Mouse (Mus musculus): ENCODE results near the gene Arl15. TPM values are rescaled to one million over a fixed set of nuclear protein-coding genes. Genes with fewer than 3 reads are reported as not detected.
A peak's percentile ranks its signal among the peaks of the same experiment; 100 is the strongest.

Gene Arl15
- polyA plus RNA-seq, 1 experiment from 2014 or later: 9.5 TPM

DNA sequence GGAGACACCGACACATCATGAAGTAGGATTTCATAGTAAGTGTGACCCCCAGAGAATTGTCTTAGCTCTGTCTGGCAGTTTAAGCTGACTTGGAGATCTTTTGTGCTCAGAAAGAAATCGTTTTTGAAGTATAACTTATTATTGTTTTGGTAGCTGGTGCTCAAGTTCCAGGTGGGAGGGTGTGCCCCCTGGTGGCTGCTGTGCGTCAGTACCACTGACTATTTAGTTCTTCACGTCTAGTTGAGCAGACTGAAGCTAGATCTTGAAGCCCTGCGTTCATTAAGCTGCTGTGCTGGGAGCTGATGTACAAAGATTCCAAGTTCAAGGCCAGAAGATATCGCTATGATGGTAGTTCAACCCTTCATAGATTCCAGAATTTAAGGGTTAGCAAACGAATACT lies 71.5 kb downstream of the Arl15 start:
- no peaks in the 10 kb centered on the region for H3K9me3 ChIP-seq (ENCODE audit: control insufficient read depth, low read length)
- 41% methylated on average over 7 of the region's 7 CpGs for WGBS
- no peak overlapping the region for H3K4me2 ChIP-seq (ENCODE audit: low read depth)
- H3K4me1 ChIP-seq (ENCODE audit: control insufficient read depth, insufficient read depth, low read length): no peaks in the 10 kb centered on the region
- DNase-seq (ENCODE audit: low spot score): peak; percentile 60
- H3K27me3 ChIP-seq (ENCODE audit: control insufficient read depth, insufficient read depth, low read length): no peaks in the 10 kb centered on the region
- H3K27ac ChIP-seq (ENCODE audit: low read depth, low read length): no peak overlapping the region
- H3K36me3 ChIP-seq (ENCODE audit: control insufficient read depth, insufficient read depth, low read length): no peaks in the 10 kb centered on the region
- ATAC-seq (ENCODE audit: insufficient read depth, low FRiP score, low TSS enrichment): no peak
- H3K4me3 ChIP-seq (ENCODE audit: low read depth, low read length): no peak overlapping the region
- H3K9ac ChIP-seq (ENCODE audit: low read length): no peak overlapping the region

DNA sequence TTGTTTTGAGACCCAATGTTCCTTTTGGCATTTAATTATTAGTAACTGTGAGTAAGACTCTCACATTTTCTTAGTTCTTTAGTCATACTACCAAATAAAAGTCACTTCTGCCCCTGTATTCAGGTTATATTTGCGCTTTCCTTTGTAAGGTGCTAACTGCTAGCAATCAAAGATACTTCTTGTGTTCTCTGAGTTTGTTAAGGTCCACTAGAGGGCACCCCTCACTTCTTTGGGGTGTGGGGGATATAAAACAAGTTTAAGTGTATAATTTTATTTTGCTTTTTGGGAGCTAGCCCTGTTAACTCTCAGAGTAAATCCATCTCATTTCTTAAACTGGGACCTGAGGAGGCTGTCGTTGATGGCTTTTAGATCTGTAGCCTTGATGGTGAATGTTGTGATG lies 73.4 kb downstream of the Arl15 start:
- H3K4me1 ChIP-seq (ENCODE audit: control insufficient read depth, insufficient read depth, low read length): no peaks in the 10 kb centered on the region
- H3K27me3 ChIP-seq (ENCODE audit: control insufficient read depth, insufficient read depth, low read length): no peaks in the 10 kb centered on the region
- no peaks in the 10 kb centered on the region for H3K36me3 ChIP-seq (ENCODE audit: control insufficient read depth, insufficient read depth, low read length)
- ATAC-seq (ENCODE audit: insufficient read depth, low FRiP score, low TSS enrichment) (no peak), DNase-seq (ENCODE audit: low spot score) (no peak)
- H3K27ac ChIP-seq (ENCODE audit: low read depth, low read length): no peak overlapping the region
- no peaks in the 10 kb centered on the region for H3K9me3 ChIP-seq (ENCODE audit: control insufficient read depth, low read length)
- WGBS: 94% methylated on average over 2 of the region's 2 CpGs
- H3K9ac ChIP-seq (ENCODE audit: low read length): no peak overlapping the region
- H3K4me3 ChIP-seq (ENCODE audit: low read depth, low read length): no peak overlapping the region
- no peak overlapping the region for H3K4me2 ChIP-seq (ENCODE audit: low read depth)

DNA sequence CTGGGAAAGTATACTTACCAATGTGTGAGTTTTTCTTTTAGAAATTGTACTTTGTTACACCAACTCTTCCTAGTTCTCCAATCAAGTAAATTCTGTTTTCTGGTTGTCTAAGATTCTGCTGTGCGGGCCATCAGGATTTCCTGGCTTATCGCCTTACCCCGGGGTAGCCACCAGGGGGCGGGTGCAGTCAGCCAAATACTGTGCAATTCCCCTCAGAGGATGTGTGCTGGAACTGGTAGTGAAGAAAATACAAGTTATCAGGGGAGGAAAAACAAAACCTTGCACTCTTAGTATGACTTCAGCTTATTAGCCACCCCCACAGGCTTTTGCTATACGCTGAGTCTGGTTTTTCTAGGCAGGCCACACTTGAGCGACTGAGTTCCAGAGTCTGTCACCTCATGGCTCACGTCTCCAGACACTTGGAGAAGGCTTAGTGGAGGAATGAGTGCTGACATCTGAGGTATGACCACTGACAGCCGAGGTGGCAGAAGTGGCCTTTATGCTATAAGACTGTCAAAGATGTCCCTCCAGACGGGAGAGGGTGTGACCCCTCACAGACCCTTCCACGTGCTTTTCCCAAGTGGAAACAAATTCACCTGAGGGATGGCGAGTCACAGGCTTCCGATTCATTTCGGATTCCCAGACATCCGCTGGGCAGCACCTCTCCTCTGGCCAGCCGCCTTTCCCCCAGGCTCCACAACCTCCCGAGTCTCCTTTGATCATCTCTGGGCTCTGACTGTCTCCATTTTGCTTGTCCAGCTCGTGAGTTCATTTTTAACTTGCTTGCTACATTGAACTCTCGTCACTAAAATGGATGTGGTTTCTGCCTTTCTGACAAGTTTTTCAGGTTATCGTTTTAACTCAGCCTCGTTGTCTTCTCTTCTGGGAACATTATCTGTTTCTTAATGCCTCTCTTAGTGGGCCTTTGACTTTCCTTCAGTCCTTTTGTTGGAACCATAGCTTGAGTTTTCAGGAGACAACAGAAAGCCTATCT lies 75.2 kb downstream of the Arl15 start:
- Histone ChIP-seq H3K4me2 (ENCODE audit: low read depth) (no peak overlapping the region), H3K27me3 (ENCODE audit: control insufficient read depth, insufficient read depth, low read length) (no peaks in the 10 kb centered on the region), H3K4me3 (ENCODE audit: low read depth, low read length) (no peak overlapping the region), H3K4me1 (ENCODE audit: control insufficient read depth, insufficient read depth, low read length) (no peaks in the 10 kb centered on the region), H3K9me3 (ENCODE audit: control insufficient read depth, low read length) (no peaks in the 10 kb centered on the region), H3K9ac (ENCODE audit: low read length) (no peak overlapping the region), H3K27ac (ENCODE audit: low read depth, low read length) (no peak overlapping the region), H3K36me3 (ENCODE audit: control insufficient read depth, insufficient read depth, low read length) (no peaks in the 10 kb centered on the region)
- peak; percentile 56 for DNase-seq (ENCODE audit: low spot score)
- ATAC-seq (ENCODE audit: insufficient read depth, low FRiP score, low TSS enrichment): peak; percentile 52; the same call in 1 of the 2 replicates
- WGBS: 72% methylated on average over 20 of the region's 20 CpGs

DNA sequence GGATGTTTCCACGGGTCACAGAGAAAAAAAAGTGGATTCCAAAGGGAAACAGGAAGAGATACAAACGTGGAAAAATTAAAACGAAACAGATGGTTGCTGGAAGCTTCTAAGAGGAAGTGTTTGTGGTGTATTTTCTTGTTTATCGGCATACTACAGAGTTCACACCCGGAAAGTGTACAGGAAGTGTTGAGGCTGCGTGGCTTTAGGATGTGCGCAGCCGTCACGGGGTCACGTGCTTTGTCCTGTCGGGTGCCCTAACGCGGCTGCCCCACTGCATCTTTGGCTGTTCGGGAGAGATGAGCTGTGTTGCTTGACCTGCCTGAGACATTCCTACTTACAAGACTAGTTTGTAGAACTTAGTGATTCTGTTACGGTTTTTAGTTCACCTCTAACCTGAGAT lies 76.1 kb downstream of the Arl15 start:
- Histone ChIP-seq H3K27ac (ENCODE audit: low read depth, low read length) (no peak overlapping the region), H3K4me2 (ENCODE audit: low read depth) (no peak overlapping the region), H3K36me3 (ENCODE audit: control insufficient read depth, insufficient read depth, low read length) (no peaks in the 10 kb centered on the region), H3K4me1 (ENCODE audit: control insufficient read depth, insufficient read depth, low read length) (no peaks in the 10 kb centered on the region), H3K9me3 (ENCODE audit: control insufficient read depth, low read length) (no peaks in the 10 kb centered on the region), H3K27me3 (ENCODE audit: control insufficient read depth, insufficient read depth, low read length) (no peaks in the 10 kb centered on the region), H3K9ac (ENCODE audit: low read length) (no peak overlapping the region), H3K4me3 (ENCODE audit: low read depth, low read length) (no peak overlapping the region)
- ATAC-seq (ENCODE audit: insufficient read depth, low FRiP score, low TSS enrichment) (no peak), DNase-seq (ENCODE audit: low spot score) (no peak)
- 89% methylated on average over 15 of the region's 15 CpGs for WGBS

DNA sequence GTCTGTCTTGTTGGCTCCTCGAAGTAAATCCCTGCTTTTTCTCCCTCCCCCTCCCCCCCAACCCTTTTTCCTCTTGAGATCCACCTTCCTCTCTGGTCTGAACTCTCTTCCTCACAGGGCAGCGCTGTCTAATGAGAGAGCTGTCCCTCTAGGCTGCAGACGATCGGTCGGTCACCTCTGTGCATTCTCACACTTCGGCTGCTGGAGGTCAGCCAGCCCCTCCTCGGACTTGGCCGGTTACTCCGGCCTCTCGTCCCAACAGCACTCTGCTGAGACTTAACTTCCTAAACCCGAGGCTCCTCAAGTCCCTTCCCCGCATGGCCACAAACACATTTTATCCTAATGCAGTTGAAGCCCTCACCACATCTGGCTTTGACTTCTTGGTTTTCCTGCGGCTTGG lies 77.5 kb downstream of the Arl15 start:
- H3K4me1 ChIP-seq (ENCODE audit: control insufficient read depth, insufficient read depth, low read length): no peaks in the 10 kb centered on the region
- ATAC-seq (ENCODE audit: insufficient read depth, low FRiP score, low TSS enrichment) (no peak), DNase-seq (ENCODE audit: low spot score) (no peak)
- H3K27ac ChIP-seq (ENCODE audit: low read depth, low read length): no peak overlapping the region
- H3K4me2 ChIP-seq (ENCODE audit: low read depth): no peak overlapping the region
- no peak overlapping the region for H3K4me3 ChIP-seq (ENCODE audit: low read depth, low read length)
- H3K9ac ChIP-seq (ENCODE audit: low read length): no peak overlapping the region
- H3K9me3 ChIP-seq (ENCODE audit: control insufficient read depth, low read length): no peaks in the 10 kb centered on the region
- H3K36me3 ChIP-seq (ENCODE audit: control insufficient read depth, insufficient read depth, low read length): no peaks in the 10 kb centered on the region
- no peaks in the 10 kb centered on the region for H3K27me3 ChIP-seq (ENCODE audit: control insufficient read depth, insufficient read depth, low read length)
- 80% methylated on average over 13 of the region's 13 CpGs for WGBS

GRCm38 (mm10) chr13:113875724-113876123 lies 81.4 kb downstream of the Arl15 start:
- H3K27me3 ChIP-seq (ENCODE audit: control insufficient read depth, insufficient read depth, low read length): no peaks in the 10 kb centered on the region
- H3K9ac ChIP-seq (ENCODE audit: low read length): no peak overlapping the region
- DNase-seq (ENCODE audit: low spot score) (no peak), ATAC-seq (ENCODE audit: insufficient read depth, low FRiP score, low TSS enrichment) (no peak)
- H3K27ac ChIP-seq (ENCODE audit: low read depth, low read length): no peak overlapping the region
- no peak overlapping the region for H3K4me3 ChIP-seq (ENCODE audit: low read depth, low read length)
- no peaks in the 10 kb centered on the region for H3K9me3 ChIP-seq (ENCODE audit: control insufficient read depth, low read length)
- H3K36me3 ChIP-seq (ENCODE audit: control insufficient read depth, insufficient read depth, low read length): no peaks in the 10 kb centered on the region
- no peak overlapping the region for H3K4me2 ChIP-seq (ENCODE audit: low read depth)
- H3K4me1 ChIP-seq (ENCODE audit: control insufficient read depth, insufficient read depth, low read length): peaks cover 15% of the 10 kb centered on the region
- 85% methylated on average over 4 of the region's 4 CpGs for WGBS

DNA sequence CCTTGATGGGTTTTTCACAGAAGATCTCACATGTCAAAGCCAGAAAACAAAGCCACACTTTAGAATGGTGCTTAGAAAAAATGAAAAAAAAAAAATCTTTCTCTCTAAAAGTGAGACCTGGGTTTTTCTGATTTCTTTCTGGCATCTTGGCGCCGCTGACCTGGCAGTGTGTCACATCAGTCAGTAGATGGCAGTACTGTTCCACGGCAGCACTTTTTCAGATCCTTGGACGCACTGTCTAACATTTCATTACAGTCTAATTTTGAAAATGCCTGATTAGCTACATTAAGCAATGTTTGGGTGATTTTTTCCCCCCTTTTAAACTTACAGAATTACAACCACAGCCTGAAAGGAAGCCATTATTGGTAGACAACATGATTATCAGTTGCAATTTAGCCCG lies 83.1 kb downstream of the Arl15 start:
- ATAC-seq (ENCODE audit: insufficient read depth, low FRiP score, low TSS enrichment): no peak
- H3K9ac ChIP-seq (ENCODE audit: low read length): no peak overlapping the region
- no peaks in the 10 kb centered on the region for H3K36me3 ChIP-seq (ENCODE audit: control insufficient read depth, insufficient read depth, low read length)
- WGBS: 22% methylated on average over 5 of the region's 5 CpGs
- H3K27me3 ChIP-seq (ENCODE audit: control insufficient read depth, insufficient read depth, low read length): no peaks in the 10 kb centered on the region
- DNase-seq (ENCODE audit: low spot score): peak; percentile 66
- no peak overlapping the region for H3K4me2 ChIP-seq (ENCODE audit: low read depth)
- H3K9me3 ChIP-seq (ENCODE audit: control insufficient read depth, low read length): no peaks in the 10 kb centered on the region
- peaks cover 23% of the 10 kb centered on the region for H3K4me1 ChIP-seq (ENCODE audit: control insufficient read depth, insufficient read depth, low read length)
- no peak overlapping the region for H3K4me3 ChIP-seq (ENCODE audit: low read depth, low read length)
- H3K27ac ChIP-seq (ENCODE audit: low read depth, low read length): no peak overlapping the region

DNA sequence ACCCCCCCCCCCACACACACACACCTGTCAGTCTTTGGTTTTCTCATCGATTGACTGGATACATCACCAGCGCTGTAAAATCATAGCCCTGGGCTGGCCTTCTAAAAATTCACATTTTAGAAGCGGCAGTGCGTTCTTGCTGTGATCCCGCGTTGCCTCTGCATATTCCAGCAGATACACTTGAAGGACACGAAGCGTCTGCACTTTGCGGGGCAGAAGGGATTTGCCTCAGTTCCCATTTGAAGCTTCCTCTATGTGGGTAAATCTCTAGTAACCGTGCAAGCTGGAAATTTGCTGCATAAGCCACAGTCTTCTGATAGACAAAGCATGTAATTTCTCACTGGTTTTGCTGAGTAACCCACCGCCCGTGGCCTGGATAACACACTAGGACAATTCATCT lies 84.3 kb downstream of the Arl15 start:
- Histone ChIP-seq H3K9me3 (ENCODE audit: control insufficient read depth, low read length) (no peaks in the 10 kb centered on the region), H3K4me3 (ENCODE audit: low read depth, low read length) (no peak overlapping the region), H3K9ac (ENCODE audit: low read length) (no peak overlapping the region), H3K4me1 (ENCODE audit: control insufficient read depth, insufficient read depth, low read length) (peaks cover 24% of the 10 kb centered on the region), H3K4me2 (ENCODE audit: low read depth) (no peak overlapping the region), H3K36me3 (ENCODE audit: control insufficient read depth, insufficient read depth, low read length) (no peaks in the 10 kb centered on the region), H3K27ac (ENCODE audit: low read depth, low read length) (no peak overlapping the region), H3K27me3 (ENCODE audit: control insufficient read depth, insufficient read depth, low read length) (no peaks in the 10 kb centered on the region)
- DNase-seq (ENCODE audit: low spot score) (no peak), ATAC-seq (ENCODE audit: insufficient read depth, low FRiP score, low TSS enrichment) (no peak)
- WGBS: 74% methylated on average over 12 of the region's 12 CpGs

All from neural tube, embryonic 11.5 days (tissue).